Mouse (Mus musculus) brain, embryonic 14.5 days (tissue): ENCODE data around the gene Eprs.

Experiments
- CTCF ChIP-seq: fragments of 200-500 bp; IDR thresholded peaks from 2 replicates; pipeline ENCODE4 v1.5.1; 2012; ENCODE audit warnings: inconsistent platforms, mild to moderate bottlenecking, moderate library complexity, borderline replicate concordance; ENCODE audit not compliant: insufficient read depth, insufficient read length; ENCODE audit errors: extremely low read depth
- POLR2A ChIP-seq: fragments of 200-500 bp; IDR thresholded peaks from 2 replicates; pipeline ENCODE4 v1.6.1; 2012; ENCODE audit warnings: mild to moderate bottlenecking, inconsistent platforms, borderline replicate concordance; ENCODE audit not compliant: poor library complexity, insufficient read depth, insufficient read length, severe bottlenecking; ENCODE audit errors: extremely low read depth

- TF ChIP-seq CTCF, result no peak
- no peak for TF ChIP-seq POLR2A
These were observed 46.8 kb upstream of the Eprs start for GRCm38 (mm10) chr1:185315846-185316568.
